Mouse (Mus musculus): ENCODE data around the gene Zfyve28. TPM values are rescaled to one million over a fixed set of nuclear protein-coding genes. Genes with fewer than 3 reads are reported as not detected.
A peak's percentile ranks its signal among the peaks of the same experiment; 100 is the strongest.

The Zfyve28 gene
- polyA plus RNA-seq, 1 experiment from 2014 or later: 5.3 TPM

DNA sequence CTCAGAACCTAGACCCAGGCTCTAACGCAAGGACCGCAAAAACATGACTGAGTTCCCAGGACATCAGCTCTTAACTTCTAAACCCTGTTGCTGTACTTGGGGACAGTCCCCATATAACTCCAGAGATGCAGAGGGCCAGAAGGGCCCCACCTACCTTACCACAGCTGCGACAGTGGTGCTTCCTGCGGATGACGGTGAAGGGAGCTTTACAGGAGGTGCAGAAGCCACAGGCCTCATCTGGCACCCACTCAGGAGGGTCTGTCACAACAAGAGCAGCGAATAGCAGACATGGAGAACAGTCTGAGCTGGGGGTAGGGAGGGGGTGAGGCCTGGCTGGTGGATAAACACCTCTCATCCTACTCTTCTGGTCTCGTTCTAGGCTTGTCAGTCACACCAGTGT lies 91.8 kb downstream of the Zfyve28 start:
- no peaks in the 10 kb centered on the region for H3K36me3 ChIP-seq
- H3K9ac ChIP-seq (replicated peaks): no peak overlapping the region
- H3K9me3 ChIP-seq: no peaks in the 10 kb centered on the region
- no peak overlapping the region for H3K4me3 ChIP-seq
- no peaks in the 10 kb centered on the region for H3K27me3 ChIP-seq
- H3K27ac ChIP-seq (replicated peaks): no peak overlapping the region
- H3K4me1 ChIP-seq: peaks cover 17% of the 10 kb centered on the region
- no peak for ATAC-seq (replicated peaks)
- 78% methylated on average over 7 of the region's 7 CpGs for WGBS
- H3K4me2 ChIP-seq (replicated peaks): no peak overlapping the region

DNA sequence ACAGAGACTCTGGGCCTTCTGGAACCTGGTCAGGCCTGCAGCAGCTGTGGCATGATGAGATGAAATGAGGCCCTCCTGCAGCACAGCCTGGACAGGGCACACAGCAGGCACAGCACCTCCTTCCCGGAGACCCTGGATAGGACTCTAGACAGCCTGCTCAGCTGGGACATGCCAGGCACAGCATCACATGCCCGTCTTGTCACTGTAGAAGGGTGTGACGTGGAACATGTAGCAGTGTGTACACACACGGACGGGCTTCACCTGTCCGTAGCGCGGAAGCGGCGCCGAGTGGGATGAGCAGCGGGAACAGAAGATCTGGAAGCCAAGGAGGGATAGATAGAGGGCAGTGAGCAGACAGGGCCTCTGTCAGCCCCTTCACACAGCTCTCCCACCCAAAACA lies 92.5 kb downstream of the Zfyve28 start:
- Histone ChIP-seq H3K4me1 (peaks cover 14% of the 10 kb centered on the region), H3K4me3 (no peak overlapping the region), H3K36me3 (no peaks in the 10 kb centered on the region), H3K4me2 (replicated peaks) (no peak overlapping the region), H3K27me3 (no peaks in the 10 kb centered on the region), H3K9me3 (no peaks in the 10 kb centered on the region), H3K27ac (replicated peaks) (no peak overlapping the region), H3K9ac (replicated peaks) (no peak overlapping the region)
- ATAC-seq (replicated peaks): no peak
- 93% methylated on average over 12 of the region's 12 CpGs for WGBS

DNA sequence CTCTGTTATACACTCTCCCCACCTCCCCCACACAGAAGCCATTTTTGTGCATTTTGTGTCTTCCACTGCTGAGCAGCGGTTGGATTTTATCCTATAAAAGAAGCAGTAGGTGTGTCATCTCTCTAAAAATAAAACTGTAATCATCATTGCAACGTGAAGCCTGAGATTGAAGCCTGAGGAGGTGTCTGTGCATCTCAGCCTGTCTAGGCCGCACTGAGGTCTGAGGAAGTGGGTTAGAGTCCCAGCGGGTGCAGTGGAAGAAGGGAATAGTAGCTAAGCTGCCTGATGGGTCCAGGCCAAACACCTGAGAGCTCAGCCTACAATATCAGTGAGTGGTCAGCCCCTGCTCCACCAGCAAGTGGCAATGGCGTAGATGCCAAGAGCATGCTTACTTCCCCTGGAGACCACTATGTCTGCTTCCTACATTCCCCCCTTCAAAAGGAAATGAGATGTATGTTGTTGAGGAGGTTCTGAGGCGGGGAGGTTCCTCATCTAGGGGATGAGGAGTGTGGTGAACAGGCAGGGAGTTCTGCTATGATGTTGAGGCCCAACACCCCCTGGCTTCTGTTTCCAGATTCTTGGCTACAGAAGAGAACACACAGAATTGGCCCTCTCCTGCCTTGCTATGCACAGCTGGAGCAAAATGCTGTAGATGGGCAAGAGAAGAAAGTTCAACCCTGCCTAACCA lies 93.1 kb downstream of the Zfyve28 start:
- H3K9ac ChIP-seq (replicated peaks): no peak overlapping the region
- peaks cover 14% of the 10 kb centered on the region for H3K4me1 ChIP-seq
- H3K27me3 ChIP-seq: no peaks in the 10 kb centered on the region
- no peak overlapping the region for H3K4me2 ChIP-seq (replicated peaks)
- no peaks in the 10 kb centered on the region for H3K9me3 ChIP-seq
- 80% methylated on average over 6 of the region's 6 CpGs for WGBS
- no peak for ATAC-seq (replicated peaks)
- no peak overlapping the region for H3K4me3 ChIP-seq
- no peaks in the 10 kb centered on the region for H3K36me3 ChIP-seq
- no peak overlapping the region for H3K27ac ChIP-seq (replicated peaks)

DNA sequence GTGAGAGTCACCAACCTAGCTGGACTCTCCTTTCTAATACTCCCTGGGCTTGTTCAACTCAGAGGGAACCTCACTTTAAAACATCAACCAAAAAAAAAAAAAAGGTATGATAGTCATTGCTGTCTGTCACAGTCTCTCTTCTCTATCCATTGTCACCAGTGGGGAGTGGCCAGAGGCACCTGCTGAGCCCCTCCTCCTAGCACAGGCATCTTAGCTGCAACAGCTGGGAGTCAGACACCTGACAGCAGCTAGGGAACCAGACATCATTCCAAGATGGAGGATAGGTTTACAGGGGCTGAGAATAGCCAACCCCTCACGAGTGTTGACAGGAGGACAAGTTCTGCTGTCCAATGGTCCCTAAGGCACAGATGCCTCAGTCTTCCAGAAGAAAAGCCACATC lies 93.8 kb downstream of the Zfyve28 start:
- Histone ChIP-seq H3K27ac (replicated peaks) (no peak overlapping the region), H3K4me2 (replicated peaks) (no peak overlapping the region), H3K9ac (replicated peaks) (no peak overlapping the region), H3K4me1 (peaks cover 14% of the 10 kb centered on the region), H3K9me3 (no peaks in the 10 kb centered on the region), H3K27me3 (peaks cover 3% of the 10 kb centered on the region; the same call in 1 of the 2 replicates), H3K4me3 (no peak overlapping the region), H3K36me3 (no peaks in the 10 kb centered on the region)
- WGBS: 43% methylated on average over 1 of the region's 1 CpGs
- ATAC-seq (replicated peaks): no peak

DNA sequence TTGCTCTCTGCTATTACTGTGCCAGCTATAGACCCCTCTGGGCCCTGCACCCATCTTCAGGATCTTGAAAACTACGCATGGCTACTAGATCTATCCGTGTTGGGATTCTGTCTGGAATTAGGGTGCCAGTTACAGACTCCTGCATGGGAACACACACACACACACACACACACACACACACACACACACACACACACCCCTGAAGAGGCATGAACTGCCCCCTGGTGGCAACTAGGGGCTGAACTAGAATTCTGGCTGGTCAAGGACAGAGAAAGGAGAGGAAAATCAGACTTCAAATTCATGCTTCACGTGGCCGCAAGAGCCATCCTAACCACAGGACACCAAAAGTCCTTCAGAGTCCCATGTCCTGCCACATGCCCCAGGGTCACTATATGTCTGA lies 96.4 kb downstream of the Zfyve28 start:
- H3K9me3 ChIP-seq: no peaks in the 10 kb centered on the region
- no peak overlapping the region for H3K9ac ChIP-seq (replicated peaks)
- H3K4me2 ChIP-seq (replicated peaks): no peak overlapping the region
- no peak overlapping the region for H3K27ac ChIP-seq (replicated peaks)
- no peaks in the 10 kb centered on the region for H3K36me3 ChIP-seq
- H3K27me3 ChIP-seq: peaks cover 5% of the 10 kb centered on the region; the same call in 1 of the 2 replicates
- 69% methylated on average over 4 of the region's 4 CpGs for WGBS
- peaks cover 12% of the 10 kb centered on the region for H3K4me1 ChIP-seq
- ATAC-seq (replicated peaks): no peak
- no peak overlapping the region for H3K4me3 ChIP-seq

DNA sequence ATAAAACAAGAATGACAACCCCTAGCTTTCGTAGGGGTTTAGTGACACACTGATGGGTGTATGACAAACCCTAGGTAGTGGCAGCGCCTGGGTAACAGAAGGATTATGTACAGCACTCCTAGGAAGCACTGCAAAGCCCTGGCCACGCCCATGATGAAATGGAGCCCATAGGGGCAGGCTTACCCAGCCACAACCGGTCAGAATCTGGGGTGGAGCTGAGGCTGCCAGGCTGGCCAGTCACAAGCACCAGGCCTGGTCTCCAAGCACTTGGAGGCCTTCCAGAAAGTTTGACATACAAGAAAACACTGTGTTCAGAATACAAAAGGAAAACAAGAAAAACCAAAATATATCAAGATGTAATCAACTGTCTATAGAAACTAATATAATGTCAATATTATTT lies 97.2 kb downstream of the Zfyve28 start:
- WGBS: 46% methylated on average over 4 of the region's 4 CpGs
- Histone ChIP-seq H3K9ac (replicated peaks) (no peak overlapping the region), H3K27ac (replicated peaks) (no peak overlapping the region), H3K36me3 (no peaks in the 10 kb centered on the region), H3K4me2 (replicated peaks) (no peak overlapping the region), H3K4me1 (peaks cover 16% of the 10 kb centered on the region), H3K9me3 (no peaks in the 10 kb centered on the region), H3K4me3 (no peak overlapping the region), H3K27me3 (peaks cover 5% of the 10 kb centered on the region; the same call in 1 of the 2 replicates)
- ATAC-seq (replicated peaks): no peak

DNA sequence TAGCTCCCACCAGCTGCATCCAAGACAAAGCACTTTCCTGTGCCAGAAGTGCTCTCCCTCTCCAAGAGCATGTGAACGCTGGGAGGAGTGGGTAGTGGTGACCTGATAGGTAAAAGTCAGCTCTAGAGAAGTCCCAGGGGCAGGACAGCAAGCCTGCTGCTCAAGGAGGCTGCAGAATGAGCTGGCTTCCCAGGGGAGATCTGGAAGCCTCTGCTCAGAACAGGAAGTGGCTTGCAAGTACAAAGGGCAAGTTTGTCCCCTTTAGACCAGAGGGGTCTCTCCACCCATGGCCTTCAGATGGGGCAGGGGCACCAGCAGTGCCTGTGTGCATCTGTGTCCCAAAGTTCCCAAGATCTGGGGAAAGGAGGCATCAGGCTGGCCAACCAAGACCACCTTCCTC lies 98.7 kb downstream of the Zfyve28 start:
- H3K9me3 ChIP-seq: no peaks in the 10 kb centered on the region
- H3K27ac ChIP-seq (replicated peaks): no peak overlapping the region
- WGBS: 67% methylated on average over 1 of the region's 1 CpGs
- peaks cover 5% of the 10 kb centered on the region; the same call in 1 of the 2 replicates for H3K27me3 ChIP-seq
- H3K4me2 ChIP-seq (replicated peaks): no peak overlapping the region
- H3K36me3 ChIP-seq: no peaks in the 10 kb centered on the region
- no peak for ATAC-seq (replicated peaks)
- no peak overlapping the region for H3K4me3 ChIP-seq
- H3K9ac ChIP-seq (replicated peaks): no peak overlapping the region
- peaks cover 31% of the 10 kb centered on the region for H3K4me1 ChIP-seq

DNA sequence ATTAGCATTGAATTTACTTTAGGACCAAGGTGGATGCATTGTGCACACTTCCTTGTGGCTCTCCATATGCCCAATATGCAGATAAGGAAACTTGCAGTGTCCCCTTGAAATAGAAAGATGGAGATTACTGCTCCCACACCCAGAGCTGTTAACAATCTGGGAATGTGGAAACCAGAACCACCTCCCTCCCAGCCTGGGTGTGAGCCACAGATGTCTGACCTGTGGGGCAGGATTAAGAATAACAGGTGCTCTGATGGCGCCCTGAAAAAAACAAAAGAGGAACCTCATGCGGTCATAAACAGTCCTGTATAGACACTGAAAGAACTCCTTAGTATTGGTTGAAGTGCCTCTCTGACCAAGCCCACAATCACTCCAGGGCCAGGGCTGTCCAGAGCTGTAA lies 99.4 kb downstream of the Zfyve28 start:
- H3K36me3 ChIP-seq: no peaks in the 10 kb centered on the region
- no peaks in the 10 kb centered on the region for H3K9me3 ChIP-seq
- H3K4me3 ChIP-seq: no peak overlapping the region
- H3K27me3 ChIP-seq: peaks cover 5% of the 10 kb centered on the region; the same call in 1 of the 2 replicates
- no peak for ATAC-seq (replicated peaks)
- no peak overlapping the region for H3K9ac ChIP-seq (replicated peaks)
- no peak overlapping the region for H3K27ac ChIP-seq (replicated peaks)
- peaks cover 37% of the 10 kb centered on the region for H3K4me1 ChIP-seq
- WGBS: 80% methylated on average over 2 of the region's 2 CpGs
- H3K4me2 ChIP-seq (replicated peaks): peak overlapping the region; percentile 94; the same call in 1 of the 2 replicates

DNA sequence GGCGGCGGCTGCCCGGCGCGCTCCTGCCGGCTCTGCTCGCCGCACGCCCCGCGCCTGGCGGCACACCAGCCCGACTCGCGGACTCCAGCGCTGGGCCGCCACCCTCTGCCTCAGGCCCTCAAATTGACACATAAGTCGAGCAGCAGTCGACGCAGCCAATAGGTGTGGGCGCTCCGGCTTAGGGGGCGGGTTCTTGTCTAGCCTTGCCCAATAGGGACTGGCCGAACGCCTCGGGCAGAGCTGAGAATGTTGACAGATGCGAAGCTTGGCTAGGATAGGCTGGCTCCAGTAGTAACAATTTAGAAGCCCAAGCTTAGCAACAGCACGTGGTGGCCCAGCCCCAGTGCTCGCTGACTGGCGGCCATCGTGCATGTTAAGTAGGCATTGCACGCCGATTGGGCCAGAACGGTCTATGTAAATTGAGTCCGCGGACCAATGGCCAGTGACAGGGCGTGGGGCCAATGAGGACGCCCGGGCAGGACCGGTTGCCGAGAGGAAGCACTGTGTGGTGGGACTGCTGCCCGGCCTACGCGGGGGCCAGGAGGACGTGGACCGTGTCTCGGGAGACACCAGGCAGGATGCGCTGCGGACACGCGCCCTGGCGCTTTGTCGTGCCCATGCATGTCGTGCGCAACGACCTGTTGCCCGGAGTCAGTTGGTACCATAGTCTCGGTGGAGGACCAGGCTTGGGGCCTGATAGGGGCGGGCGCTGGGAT lies 100.5 kb downstream of the Zfyve28 start, which contains the start of gene Mxd4:
Mxd4 (minus strand) TSS at position 120 of the 716 bp plus-strand sequence.
- peak within 1 kb of the TSS; percentile 85 for H3K27ac ChIP-seq (replicated peaks)
- under 1% methylated on average over 60 of the region's 60 CpGs for WGBS
- H3K9ac ChIP-seq (replicated peaks): peak within 1 kb of the TSS; percentile 77
- H3K4me3 ChIP-seq: peak within 1 kb of the TSS; percentile 95
- ATAC-seq (replicated peaks): peak; percentile 100
- H3K36me3 ChIP-seq: no peaks in the 10 kb centered on the region; the same call in 1 of the 2 replicates
- H3K9me3 ChIP-seq: no peaks in the 10 kb centered on the region
- H3K4me1 ChIP-seq: peaks cover 46% of the 10 kb centered on the region
- H3K27me3 ChIP-seq: peaks cover 5% of the 10 kb centered on the region; the same call in 1 of the 2 replicates
- H3K4me2 ChIP-seq (replicated peaks): peak within 1 kb of the TSS; percentile 94

DNA sequence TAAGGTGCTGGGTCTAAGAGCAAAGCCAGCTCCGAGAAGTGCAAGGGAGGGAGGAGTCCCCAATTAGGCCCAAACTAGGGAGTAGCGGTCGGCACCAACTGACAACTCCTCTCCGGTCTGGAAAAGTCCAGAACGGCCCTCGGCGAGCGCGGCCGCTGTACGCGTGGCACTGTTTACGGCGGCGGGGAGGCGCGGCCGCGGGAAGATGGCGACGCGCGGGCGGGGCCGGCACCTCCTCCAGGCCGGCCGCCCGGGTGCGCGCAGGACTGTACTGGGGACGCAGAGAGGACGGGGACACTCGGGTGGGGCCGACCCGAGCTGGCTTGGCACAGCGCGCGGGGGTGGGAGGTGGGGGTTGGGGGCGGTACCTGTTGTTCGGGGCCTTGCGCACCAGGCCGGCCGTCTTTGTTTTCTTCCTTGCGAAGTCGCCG lies 101.3 kb downstream of the Zfyve28 start:
- no peaks in the 10 kb centered on the region for H3K9me3 ChIP-seq
- peak overlapping the region; percentile 95 for H3K4me3 ChIP-seq
- peaks cover 46% of the 10 kb centered on the region for H3K4me1 ChIP-seq
- H3K4me2 ChIP-seq (replicated peaks): peak overlapping the region; percentile 94
- peak overlapping the region; percentile 77 for H3K9ac ChIP-seq (replicated peaks)
- ATAC-seq (replicated peaks): peak; percentile 14
- peak overlapping the region; percentile 85 for H3K27ac ChIP-seq (replicated peaks)
- peaks cover 5% of the 10 kb centered on the region; the same call in 1 of the 2 replicates for H3K27me3 ChIP-seq
- under 1% methylated on average over 44 of the region's 46 CpGs for WGBS
- no peaks in the 10 kb centered on the region; the same call in 1 of the 2 replicates for H3K36me3 ChIP-seq

DNA sequence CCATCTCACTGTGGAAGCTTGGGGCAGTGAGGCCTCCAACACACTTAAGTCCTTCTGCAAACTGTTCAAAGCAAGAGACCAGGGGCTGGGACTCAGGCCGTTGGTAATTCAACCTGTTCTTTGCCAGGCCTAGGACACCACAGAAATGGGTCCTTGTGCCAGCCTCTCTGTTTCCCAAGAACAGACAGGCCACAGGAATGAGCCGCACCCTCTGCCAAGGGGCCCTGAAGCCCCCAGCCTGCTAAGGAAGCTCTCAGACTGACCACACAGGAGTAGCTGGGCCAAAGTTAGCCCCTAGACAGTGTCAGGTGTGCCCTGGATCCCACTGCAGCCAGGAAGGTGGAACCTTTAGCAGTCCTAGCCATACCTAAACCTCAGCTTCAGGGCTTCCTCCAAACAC lies 101.9 kb downstream of the Zfyve28 start:
- no peak overlapping the region for H3K27ac ChIP-seq (replicated peaks)
- peak overlapping the region; percentile 95 for H3K4me3 ChIP-seq
- H3K4me1 ChIP-seq: peaks cover 46% of the 10 kb centered on the region
- ATAC-seq (replicated peaks): no peak
- H3K36me3 ChIP-seq: peaks cover 2% of the 10 kb centered on the region; the same call in 1 of the 2 replicates
- H3K9me3 ChIP-seq: no peaks in the 10 kb centered on the region
- H3K9ac ChIP-seq (replicated peaks): peak overlapping the region; percentile 77
- 72% methylated on average over 2 of the region's 2 CpGs for WGBS
- peaks cover 5% of the 10 kb centered on the region; the same call in 1 of the 2 replicates for H3K27me3 ChIP-seq
- H3K4me2 ChIP-seq (replicated peaks): peak overlapping the region; percentile 94

DNA sequence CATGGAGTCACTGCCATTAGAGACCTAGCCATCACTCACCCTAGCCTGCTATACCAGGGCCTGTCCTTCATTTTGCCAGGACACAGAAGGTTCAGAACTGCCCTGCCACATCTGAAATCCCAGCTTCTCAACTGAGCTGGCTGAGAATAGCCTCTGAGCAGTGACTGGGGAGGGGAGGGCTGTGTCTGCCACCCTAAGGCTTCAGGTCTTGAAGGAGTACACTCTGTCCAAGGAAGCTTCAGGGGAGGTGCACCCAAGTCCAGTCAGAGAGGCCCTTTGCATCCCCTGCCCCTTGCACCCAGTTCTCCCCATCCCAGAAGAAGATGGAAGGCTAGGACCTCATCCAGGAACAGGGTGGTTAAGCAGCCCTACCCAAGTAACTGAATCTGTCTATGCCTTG lies 102.5 kb downstream of the Zfyve28 start:
- Histone ChIP-seq H3K4me3 (peak overlapping the region; percentile 95), H3K4me1 (peaks cover 46% of the 10 kb centered on the region), H3K4me2 (replicated peaks) (peak overlapping the region; percentile 94), H3K36me3 (peaks cover 7% of the 10 kb centered on the region; the same call in 1 of the 2 replicates), H3K9ac (replicated peaks) (peak overlapping the region; percentile 77), H3K27me3 (peaks cover 5% of the 10 kb centered on the region; the same call in 1 of the 2 replicates), H3K9me3 (no peaks in the 10 kb centered on the region), H3K27ac (replicated peaks) (no peak overlapping the region)
- ATAC-seq (replicated peaks): no peak

Data from forebrain, embryonic 15.5 days (tissue).